Mouse (Mus musculus) liver, embryonic 11.5 days (tissue): Measurements from ENCODE around the gene Polr3e. TPM values are rescaled to one million over a fixed set of nuclear protein-coding genes. Genes with fewer than 3 reads are reported as not detected.
"Not testable (repeated sequence)": the region's sequence is repeated elsewhere in the genome, so short reads cannot be mapped to it uniquely, and the experiment has no call there.

ENCODE experiments used
- ATAC-seq: fragments of 200-750 bp; cut with Nextera tagmentation; replicated peaks from 2 replicates; pipeline ENCODE4 v1.8.0; 2017; ENCODE audit warnings: moderate number of reproducible peaks, mild to moderate bottlenecking, moderate TSS enrichment, moderate library complexity; ENCODE audit not compliant: low FRiP score
- DNase-seq: peaks from one replicate; pipeline ENCODE4 v3.0.0-alpha.2; 2017; ENCODE audit warnings: low spot score
- H3K27ac ChIP-seq: fragments of 300-500 bp; sonication (generic); 2 replicates; pipeline ENCODE4 v1.5.1; 2014; ENCODE audit warnings: mild to moderate bottlenecking, low read depth, low read length, control low read depth
- H3K27me3 ChIP-seq: fragments of 300-500 bp; sonication (generic); replicated peaks from 2 replicates; pipeline ENCODE4 v1.6.1; 2014; ENCODE audit warnings: low read length, mixed read lengths; ENCODE audit not compliant: control insufficient read depth, insufficient read depth
- H3K36me3 ChIP-seq: fragments of 300-500 bp; sonication (generic); 2 replicates; pipeline ENCODE4 v1.6.1; 2014; ENCODE audit warnings: mild to moderate bottlenecking, low read length, moderate library complexity, mixed read lengths; ENCODE audit not compliant: control insufficient read depth, insufficient read depth
- H3K4me1 ChIP-seq: fragments of 300-500 bp; sonication (generic); replicated peaks from 2 replicates; pipeline ENCODE4 v1.6.1; 2014; ENCODE audit warnings: low read length, mixed read lengths; ENCODE audit not compliant: control insufficient read depth, insufficient read depth
- H3K4me2 ChIP-seq: fragments of 300-500 bp; sonication (generic); 2 replicates; pipeline ENCODE4 v1.6.1; 2014; ENCODE audit warnings: mild to moderate bottlenecking, control low read depth, moderate library complexity
- H3K4me3 ChIP-seq: fragments of 300-500 bp; sonication (generic); 2 replicates; pipeline ENCODE4 v1.5.1; 2014; ENCODE audit warnings: low read depth, low read length, control low read depth
- H3K9ac ChIP-seq: fragments of 300-500 bp; sonication (generic); 2 replicates; pipeline ENCODE4 v1.6.1; 2014; ENCODE audit warnings: low read depth, low read length, control low read depth
- H3K9me3 ChIP-seq: fragments of 300-500 bp; sonication (generic); 2 replicates; pipeline ENCODE4 v1.6.1; 2016; ENCODE audit warnings: low read length, inconsistent platforms, mixed read lengths; ENCODE audit not compliant: control insufficient read depth
- WGBS: fragments of 180-500 bp; shearing (Covaris S2); extraction: QIAGEN DNeasy Blood & Tissue Kit; methylation state at CpG from one replicate; pipeline ENCODE4 v1.1.7; 2014; 5-methylcytosine and 5-hydroxymethylcytosine counted together
- polyA plus RNA-seq: library from polyadenylated mRNA; unstranded; fragments of >200 nt; fragmentation: Nextera tagmentation; extraction: Ambion mirVana; gene quantifications from 2 replicates; pipeline ENCODE4 v1.2.1, GENCODE M21; 2014

The Polr3e gene
- polyA plus RNA-seq, 1 experiment from 2014 or later: 31.3 TPM

- Histone ChIP-seq H3K9me3 (no peaks in the 10 kb centered on the region), H3K4me2 (no peak overlapping the region), H3K4me1 (no peaks in the 10 kb centered on the region), H3K9ac (no peak overlapping the region), H3K27ac (no peak overlapping the region), H3K27me3 (no peaks in the 10 kb centered on the region), H3K36me3 (peaks cover 6% of the 10 kb centered on the region; the same call in 1 of the 2 replicates), H3K4me3 (no peak overlapping the region)
- DNase-seq: no peak
- no peak for ATAC-seq
- WGBS: 88% methylated on average over 9 of the region's 9 CpGs
Measured at GRCm38 (mm10) chr7:120897711-120898335, 19.7 kb upstream of the Polr3e start.

- Histone ChIP-seq H3K4me3 (no peak overlapping the region), H3K4me1 (no peaks in the 10 kb centered on the region), H3K27me3 (no peaks in the 10 kb centered on the region), H3K27ac (no peak overlapping the region), H3K36me3 (peaks cover 6% of the 10 kb centered on the region; the same call in 1 of the 2 replicates), H3K9me3 (no peaks in the 10 kb centered on the region), H3K9ac (no peak overlapping the region), H3K4me2 (no peak overlapping the region)
- no peak for DNase-seq
- 71% methylated on average over 4 of the region's 4 CpGs for WGBS
- ATAC-seq: no peak
Measured at GRCm38 (mm10) chr7:120900191-120900590, 17.4 kb upstream of the Polr3e start.

GRCm38 (mm10) chr7:120901701-120902100 lies 15.8 kb upstream of the Polr3e start:
- Histone ChIP-seq H3K9ac (no peak overlapping the region), H3K4me1 (no peaks in the 10 kb centered on the region), H3K27me3 (no peaks in the 10 kb centered on the region), H3K27ac (no peak overlapping the region), H3K36me3 (peaks cover 6% of the 10 kb centered on the region; the same call in 1 of the 2 replicates), H3K4me3 (no peak overlapping the region), H3K9me3 (no peaks in the 10 kb centered on the region), H3K4me2 (no peak overlapping the region)
- no peak for ATAC-seq
- no peak for DNase-seq
- 61% methylated on average over 8 of the region's 8 CpGs for WGBS

GRCm38 (mm10) chr7:120902931-120903330 lies 14.6 kb upstream of the Polr3e start:
- H3K9ac ChIP-seq: no peak overlapping the region
- no peaks in the 10 kb centered on the region for H3K9me3 ChIP-seq
- H3K36me3 ChIP-seq: peaks cover 6% of the 10 kb centered on the region; the same call in 1 of the 2 replicates
- H3K4me2 ChIP-seq: no peak overlapping the region
- ATAC-seq: no peak
- no peaks in the 10 kb centered on the region for H3K27me3 ChIP-seq
- WGBS: 76% methylated on average over 3 of the region's 3 CpGs
- DNase-seq: no peak
- H3K27ac ChIP-seq: no peak overlapping the region
- H3K4me3 ChIP-seq: no peak overlapping the region
- no peaks in the 10 kb centered on the region for H3K4me1 ChIP-seq

GRCm38 (mm10) chr7:120910172-120910571 lies 7.4 kb upstream of the Polr3e start:
- not testable (repeated sequence) for H3K9ac ChIP-seq, H3K36me3 ChIP-seq, DNase-seq, ATAC-seq, H3K4me1 ChIP-seq, H3K27ac ChIP-seq, H3K4me3 ChIP-seq, H3K27me3 ChIP-seq, H3K4me2 ChIP-seq, H3K9me3 ChIP-seq
- WGBS: 70% methylated on average over 3 of the region's 3 CpGs

- not testable (repeated sequence) for ATAC-seq, H3K4me1 ChIP-seq, H3K4me3 ChIP-seq, H3K9me3 ChIP-seq, H3K9ac ChIP-seq, H3K4me2 ChIP-seq, H3K27me3 ChIP-seq, H3K27ac ChIP-seq, DNase-seq, H3K36me3 ChIP-seq
- WGBS: 80% methylated on average over 6 of the region's 6 CpGs
Measured at GRCm38 (mm10) chr7:120911268-120911667, 6.3 kb upstream of the Polr3e start.

GRCm38 (mm10) chr7:120913332-120913731 lies 4.2 kb upstream of the Polr3e start:
- ATAC-seq: no peak
- no peaks in the 10 kb centered on the region for H3K9me3 ChIP-seq
- no peak overlapping the region for H3K27ac ChIP-seq
- H3K27me3 ChIP-seq: no peaks in the 10 kb centered on the region
- no peak overlapping the region for H3K4me2 ChIP-seq
- no peak overlapping the region for H3K4me3 ChIP-seq
- H3K9ac ChIP-seq: no peak overlapping the region
- no peaks in the 10 kb centered on the region for H3K36me3 ChIP-seq
- H3K4me1 ChIP-seq: no peaks in the 10 kb centered on the region
- WGBS: 32% methylated on average over 1 of the region's 1 CpGs
- no peak for DNase-seq

GRCm38 (mm10) chr7:120916262-120916875 lies 1.2 kb upstream of the Polr3e start:
- ATAC-seq (no peak), DNase-seq (no peak)
- Histone ChIP-seq H3K27ac (no peak overlapping the region), H3K9ac (0 out of 2 replicates have a peak overlapping the region, but pooled peaks have one; percentile 39), H3K4me3 (peak overlapping the region; percentile 26), H3K9me3 (no peaks in the 10 kb centered on the region), H3K4me1 (peaks cover 4% of the 10 kb centered on the region; the same call in 1 of the 2 replicates), H3K4me2 (peak overlapping the region; percentile 68), H3K27me3 (no peaks in the 10 kb centered on the region), H3K36me3 (no peaks in the 10 kb centered on the region)
- WGBS: 37% methylated on average over 11 of the region's 11 CpGs

- no peak for ATAC-seq
- peaks cover 3% of the 10 kb centered on the region; the same call in 1 of the 2 replicates for H3K36me3 ChIP-seq
- H3K27me3 ChIP-seq: no peaks in the 10 kb centered on the region
- DNase-seq: no peak
- no peak overlapping the region for H3K27ac ChIP-seq
- H3K9me3 ChIP-seq: no peaks in the 10 kb centered on the region
- H3K4me1 ChIP-seq: peaks cover 4% of the 10 kb centered on the region; the same call in 1 of the 2 replicates
- no peak overlapping the region for H3K9ac ChIP-seq
- peak overlapping the region; percentile 68 for H3K4me2 ChIP-seq
- WGBS: 8% methylated on average over 12 of the region's 12 CpGs
- H3K4me3 ChIP-seq: peak overlapping the region; percentile 94
Measured at GRCm38 (mm10) chr7:120917279-120917591, 309 bp upstream of the Polr3e start.
